Mouse (Mus musculus): ENCODE data around the gene Trmt10c.

- no peak for TF ChIP-seq CTCF (IDR thresholded peaks at IDR 0.05; ENCODE audit: borderline replicate concordance, extremely low read depth, insufficient read depth, insufficient read length)
- peak; percentile 47; the same call in 1 of the 2 replicates for TF ChIP-seq POLR2A (IDR thresholded peaks at IDR 0.05; ENCODE audit: borderline replicate concordance, extremely low read depth, insufficient read depth, insufficient read length, poor library complexity, severe bottlenecking)
Observed at GRCm38 (mm10) chr16:56075222-56076111, 37.8 kb upstream of the Trmt10c start.
